Mouse (Mus musculus): ENCODE measurements around the gene Fes. TPM values are rescaled to one million over a fixed set of nuclear protein-coding genes. Genes with fewer than 3 reads are reported as not detected.

The Fes gene
- polyA plus RNA-seq, 1 experiment from 2014 or later, result 14.8 TPM

DNA sequence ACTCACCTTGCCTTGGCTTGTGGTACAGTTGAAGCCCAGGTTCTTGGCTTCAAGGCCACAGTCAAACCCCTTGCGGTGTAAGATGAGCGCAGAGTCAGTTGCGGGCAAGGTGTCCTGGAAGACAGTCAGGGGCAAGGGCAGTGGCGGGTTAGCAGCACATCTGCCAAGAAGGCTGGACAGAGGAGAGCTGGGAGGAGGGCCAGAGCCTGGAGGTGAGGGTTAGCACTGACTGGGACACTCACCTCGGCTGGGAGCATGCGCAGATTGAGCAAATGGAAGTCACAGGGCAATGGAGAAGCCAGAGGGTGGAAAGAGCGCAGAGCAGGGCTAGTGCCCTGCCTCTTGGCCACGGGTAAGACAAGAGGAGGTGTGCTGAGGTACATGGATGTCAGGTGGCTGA is 34.8 kb downstream of the Fes start:
- WGBS, result 95% methylated on average over 8 of the region's 8 CpGs
- Histone ChIP-seq H3K27ac (no peak overlapping the region), H3K4me1 (peaks cover 7% of the 10 kb centered on the region), H3K9me3 (no peaks in the 10 kb centered on the region), H3K36me3 (peaks cover 72% of the 10 kb centered on the region), H3K4me3 (no peak overlapping the region), H3K9ac (no peak overlapping the region), H3K4me2 (no peak overlapping the region), H3K27me3 (no peaks in the 10 kb centered on the region)
- ATAC-seq (ENCODE audit: insufficient number of reproducible peaks, low FRiP score, low TSS enrichment, low read depth), result no peak

- Histone ChIP-seq H3K4me1 (peaks cover 14% of the 10 kb centered on the region), H3K9ac (no peak overlapping the region), H3K36me3 (peaks cover 51% of the 10 kb centered on the region), H3K27me3 (no peaks in the 10 kb centered on the region), H3K27ac (no peak overlapping the region), H3K9me3 (no peaks in the 10 kb centered on the region), H3K4me2 (no peak overlapping the region), H3K4me3 (no peak overlapping the region)
- 80% methylated on average over 2 of the region's 2 CpGs for WGBS
- no peak for ATAC-seq (ENCODE audit: insufficient number of reproducible peaks, low FRiP score, low TSS enrichment, low read depth)
Measured at GRCm38 (mm10) chr7:80350808-80351207, 36.9 kb downstream of the Fes start.

- Histone ChIP-seq H3K4me3 (no peak overlapping the region), H3K4me1 (peaks cover 21% of the 10 kb centered on the region), H3K9me3 (no peaks in the 10 kb centered on the region), H3K4me2 (0 out of 2 replicates have a peak overlapping the region, but pooled peaks have one; percentile 8), H3K27me3 (no peaks in the 10 kb centered on the region), H3K9ac (no peak overlapping the region), H3K36me3 (peaks cover 29% of the 10 kb centered on the region), H3K27ac (peak overlapping the region; percentile 78)
- ATAC-seq (ENCODE audit: insufficient number of reproducible peaks, low FRiP score, low TSS enrichment, low read depth), result no peak
- 45% methylated on average over 13 of the region's 13 CpGs for WGBS
Measured at GRCm38 (mm10) chr7:80347670-80348586, 39.8 kb downstream of the Fes start.

DNA sequence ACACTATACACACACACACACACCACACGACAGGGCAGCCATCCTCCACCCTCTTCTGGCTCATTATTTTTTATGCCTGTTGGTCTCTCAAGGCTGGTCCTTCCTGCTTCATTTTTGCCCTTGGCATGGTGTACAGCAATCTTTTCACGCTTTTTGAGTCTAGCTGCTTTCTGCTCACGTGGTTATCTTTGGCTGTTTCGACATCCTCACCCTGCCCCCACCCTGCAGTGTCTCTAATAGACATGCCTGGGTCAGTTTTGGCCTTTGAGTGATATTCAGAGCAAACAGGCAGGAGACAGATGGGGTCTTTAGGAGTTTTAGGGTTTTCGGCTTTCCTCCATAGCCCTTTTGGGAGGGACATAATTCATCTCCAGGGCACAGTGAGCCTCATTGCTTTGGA is 40.9 kb downstream of the Fes start:
- WGBS, result 72% methylated on average over 5 of the region's 5 CpGs
- no peak overlapping the region for H3K9ac ChIP-seq
- H3K9me3 ChIP-seq, result no peaks in the 10 kb centered on the region
- no peak overlapping the region for H3K4me2 ChIP-seq
- H3K36me3 ChIP-seq, result peaks cover 19% of the 10 kb centered on the region
- no peak overlapping the region for H3K27ac ChIP-seq
- H3K27me3 ChIP-seq, result no peaks in the 10 kb centered on the region
- H3K4me3 ChIP-seq, result no peak overlapping the region
- H3K4me1 ChIP-seq, result peaks cover 28% of the 10 kb centered on the region
- no peak for ATAC-seq (ENCODE audit: insufficient number of reproducible peaks, low FRiP score, low TSS enrichment, low read depth)

DNA sequence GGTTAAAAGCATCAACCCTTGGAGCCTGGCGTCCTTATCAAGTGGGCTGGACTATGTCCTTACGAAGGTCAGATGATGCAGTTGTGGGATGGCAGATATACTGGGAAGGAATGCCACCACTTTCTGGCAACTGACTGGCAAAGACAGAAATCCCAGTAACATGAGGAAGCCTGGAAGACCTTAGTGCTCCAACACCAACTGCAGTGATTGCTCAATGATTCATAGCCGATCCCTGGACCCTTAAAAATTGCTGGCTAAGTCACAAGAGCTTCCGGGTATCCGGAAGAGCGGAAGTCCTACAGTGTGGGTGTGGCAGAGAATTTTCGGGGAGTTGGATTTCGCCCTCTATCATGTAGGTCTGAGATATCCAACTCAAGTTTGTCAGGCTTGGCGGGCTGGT is 41.6 kb downstream of the Fes start:
- no peak for ATAC-seq (ENCODE audit: insufficient number of reproducible peaks, low FRiP score, low TSS enrichment, low read depth)
- no peak overlapping the region for H3K4me3 ChIP-seq

GRCm38 (mm10) chr7:80343270-80344018 is 44.3 kb downstream of the Fes start:
- Histone ChIP-seq H3K9ac (peak overlapping the region; percentile 70), H3K4me1 (peaks cover 44% of the 10 kb centered on the region), H3K9me3 (no peaks in the 10 kb centered on the region), H3K27me3 (no peaks in the 10 kb centered on the region), H3K4me3 (peak overlapping the region; percentile 54), H3K36me3 (no peaks in the 10 kb centered on the region; the same call in 1 of the 2 replicates), H3K4me2 (peak overlapping the region; percentile 77), H3K27ac (peak overlapping the region; percentile 77)
- WGBS, result 23% methylated on average over 19 of the region's 19 CpGs
- ATAC-seq (ENCODE audit: insufficient number of reproducible peaks, low FRiP score, low TSS enrichment, low read depth), result no peak

More for the DNA sequence above, 41.6 kb downstream of the Fes start:
- H3K4me2 ChIP-seq, result no peak overlapping the region
- H3K27me3 ChIP-seq, result no peaks in the 10 kb centered on the region
- H3K9me3 ChIP-seq, result no peaks in the 10 kb centered on the region
- peaks cover 14% of the 10 kb centered on the region for H3K36me3 ChIP-seq
- H3K27ac ChIP-seq, result no peak overlapping the region
- H3K9ac ChIP-seq, result no peak overlapping the region
- peaks cover 29% of the 10 kb centered on the region for H3K4me1 ChIP-seq
- 94% methylated on average over 9 of the region's 9 CpGs for WGBS

DNA sequence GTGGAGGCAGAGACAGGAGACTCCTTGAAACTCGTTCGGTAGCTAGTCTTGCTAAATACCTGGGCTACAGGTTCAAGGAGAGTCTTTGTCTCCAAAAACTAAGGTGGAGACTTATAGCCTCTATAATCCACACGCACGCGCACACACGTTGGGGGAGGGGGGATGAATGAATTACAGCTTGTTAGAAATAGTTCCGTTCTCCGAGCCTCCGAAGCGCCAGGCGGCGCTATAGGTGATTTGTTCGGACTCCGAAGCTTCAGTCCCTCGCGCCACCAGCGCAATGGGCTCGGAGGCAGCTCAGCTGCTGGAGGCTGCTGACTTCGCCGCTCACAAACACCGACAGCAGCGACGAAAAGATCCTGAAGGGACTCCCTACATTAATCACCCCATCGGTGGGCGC is 44.9 kb downstream of the Fes start, which contains the start of gene Hddc3:
Gene Hddc3, plus strand, starts transcription at position 247 of the 400 bp plus-strand sequence.
- no peaks in the 10 kb centered on the region for H3K27me3 ChIP-seq
- H3K9ac ChIP-seq, result peak within 1 kb of the TSS; percentile 70
- no peaks in the 10 kb centered on the region for H3K9me3 ChIP-seq
- peaks cover 42% of the 10 kb centered on the region for H3K4me1 ChIP-seq
- under 1% methylated on average over 25 of the region's 25 CpGs for WGBS
- peak within 1 kb of the TSS; percentile 77 for H3K27ac ChIP-seq
- peak; percentile 9; the same call in 1 of the 2 replicates for ATAC-seq (ENCODE audit: insufficient number of reproducible peaks, low FRiP score, low TSS enrichment, low read depth)
- no peaks in the 10 kb centered on the region; the same call in 1 of the 2 replicates for H3K36me3 ChIP-seq
- peak within 1 kb of the TSS; percentile 77 for H3K4me2 ChIP-seq
- H3K4me3 ChIP-seq, result peak within 1 kb of the TSS; percentile 54

DNA sequence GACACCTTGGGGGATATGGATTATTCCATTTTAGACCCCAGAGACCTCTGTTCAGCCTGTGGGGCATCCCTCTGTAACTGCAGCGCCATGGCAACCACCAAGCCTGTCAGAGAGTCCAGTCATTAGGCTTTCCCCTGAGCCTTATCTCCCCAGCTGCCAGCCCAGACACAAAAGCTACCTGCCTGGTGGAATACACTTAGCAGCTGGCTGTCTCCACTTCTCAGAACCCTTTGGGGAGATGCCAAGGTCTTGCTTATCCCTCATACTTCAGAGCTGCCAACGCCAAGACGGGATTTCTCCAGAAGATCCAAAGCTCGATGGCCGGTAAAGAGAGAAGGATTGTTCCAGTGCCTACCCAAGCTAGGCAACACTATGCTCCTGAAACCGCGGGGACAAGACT is 46.0 kb downstream of the Fes start:
- WGBS, result 75% methylated on average over 7 of the region's 7 CpGs

DNA sequence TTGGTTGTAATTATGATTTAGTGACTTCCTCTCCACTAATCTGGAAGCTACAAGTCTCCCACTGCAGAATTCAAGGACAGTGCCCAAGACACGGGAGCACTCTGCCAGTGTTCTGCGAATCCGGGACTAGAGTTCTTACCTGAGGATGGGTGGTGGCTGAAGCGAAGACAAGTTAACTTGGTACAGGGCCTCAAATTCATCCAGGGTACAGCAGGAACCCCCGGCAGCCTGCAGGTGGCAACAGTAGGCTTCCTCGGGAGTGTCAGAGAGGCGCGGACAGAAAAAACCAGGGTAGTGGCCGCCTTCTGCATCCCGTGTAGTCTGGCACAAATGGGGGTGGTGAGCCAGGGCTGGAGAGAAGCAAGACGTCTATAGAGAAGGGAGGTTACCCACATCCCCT is 47.0 kb downstream of the Fes start, which contains the start of gene Unc45a:
Gene Unc45a, minus strand, starts transcription at position 213 of the 400 bp plus-strand sequence.
- ATAC-seq (ENCODE audit: insufficient number of reproducible peaks, low FRiP score, low TSS enrichment, low read depth), result no peak

More for the DNA sequence above, 46.0 kb downstream of the Fes start:
- H3K4me2 ChIP-seq, result no peak overlapping the region
- H3K27me3 ChIP-seq, result no peaks in the 10 kb centered on the region
- ATAC-seq (ENCODE audit: insufficient number of reproducible peaks, low FRiP score, low TSS enrichment, low read depth), result no peak
- H3K27ac ChIP-seq, result no peak overlapping the region
- peaks cover 38% of the 10 kb centered on the region for H3K4me1 ChIP-seq
- H3K4me3 ChIP-seq, result no peak overlapping the region
- H3K9me3 ChIP-seq, result no peaks in the 10 kb centered on the region
- peaks cover 4% of the 10 kb centered on the region for H3K36me3 ChIP-seq
- no peak overlapping the region for H3K9ac ChIP-seq

DNA sequence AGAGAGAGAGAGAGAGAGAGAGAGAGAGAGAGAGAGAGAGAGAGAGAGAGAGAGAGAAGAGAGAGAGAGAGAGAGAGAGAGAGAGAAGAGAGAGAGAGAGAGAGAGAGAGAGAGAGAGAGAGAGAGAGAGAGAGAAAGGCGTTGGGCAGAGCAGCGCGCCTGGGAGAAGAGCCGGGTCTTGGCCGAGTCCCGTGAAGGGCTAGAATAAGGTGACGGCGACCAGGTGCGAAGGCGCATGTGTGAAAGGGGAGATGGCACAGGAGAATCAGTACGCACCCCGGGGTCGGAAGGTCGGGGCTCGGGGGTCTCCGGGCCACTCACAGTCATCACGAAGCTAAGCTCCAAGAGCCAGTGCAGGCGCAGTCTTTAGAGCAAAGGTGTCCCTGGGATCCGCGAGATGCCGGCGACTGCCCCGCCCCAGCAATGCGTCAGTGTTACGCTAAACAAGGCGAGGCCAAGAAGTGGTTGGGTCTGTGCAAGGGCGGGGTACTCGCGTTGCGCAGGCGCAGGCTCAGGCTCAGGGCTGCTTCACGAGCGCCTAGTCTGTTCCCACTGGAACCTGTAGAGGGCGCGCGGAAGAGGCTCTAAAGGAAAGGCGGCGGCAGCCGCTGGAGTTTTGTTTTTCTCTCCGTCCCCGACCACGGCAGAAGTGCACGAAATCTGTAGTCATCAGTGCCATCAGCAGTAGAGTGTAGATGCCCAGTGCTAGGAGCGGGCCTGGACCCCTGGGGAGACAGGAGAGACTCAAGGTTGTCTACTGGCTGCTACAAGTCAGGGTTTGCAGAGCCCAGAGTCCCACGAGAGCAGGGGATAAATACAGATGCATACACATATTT is 47.7 kb downstream of the Fes start:
- peak overlapping the region; percentile 93 for H3K27ac ChIP-seq
- WGBS, result under 1% methylated on average over 44 of the region's 45 CpGs
- ATAC-seq (ENCODE audit: insufficient number of reproducible peaks, low FRiP score, low TSS enrichment, low read depth), result peak; percentile 95
- peak overlapping the region; percentile 42; the same call in 1 of the 2 replicates for H3K9ac ChIP-seq
- peaks cover 38% of the 10 kb centered on the region for H3K4me1 ChIP-seq
- no peaks in the 10 kb centered on the region for H3K9me3 ChIP-seq
- no peaks in the 10 kb centered on the region for H3K27me3 ChIP-seq
- peak overlapping the region; percentile 86 for H3K4me2 ChIP-seq
- peak overlapping the region; percentile 67 for H3K4me3 ChIP-seq
- peaks cover 22% of the 10 kb centered on the region for H3K36me3 ChIP-seq

More for the DNA sequence above, 47.0 kb downstream of the Fes start, which contains the start of gene Unc45a:
- Histone ChIP-seq H3K27me3 (no peaks in the 10 kb centered on the region), H3K9me3 (no peaks in the 10 kb centered on the region), H3K4me3 (peak within 1 kb of the TSS; percentile 67), H3K9ac (peak within 1 kb of the TSS; percentile 42; the same call in 1 of the 2 replicates), H3K36me3 (peaks cover 14% of the 10 kb centered on the region), H3K27ac (peak within 1 kb of the TSS; percentile 93), H3K4me1 (peaks cover 38% of the 10 kb centered on the region), H3K4me2 (peak within 1 kb of the TSS; percentile 86)
- WGBS, result under 1% methylated on average over 11 of the region's 11 CpGs

DNA sequence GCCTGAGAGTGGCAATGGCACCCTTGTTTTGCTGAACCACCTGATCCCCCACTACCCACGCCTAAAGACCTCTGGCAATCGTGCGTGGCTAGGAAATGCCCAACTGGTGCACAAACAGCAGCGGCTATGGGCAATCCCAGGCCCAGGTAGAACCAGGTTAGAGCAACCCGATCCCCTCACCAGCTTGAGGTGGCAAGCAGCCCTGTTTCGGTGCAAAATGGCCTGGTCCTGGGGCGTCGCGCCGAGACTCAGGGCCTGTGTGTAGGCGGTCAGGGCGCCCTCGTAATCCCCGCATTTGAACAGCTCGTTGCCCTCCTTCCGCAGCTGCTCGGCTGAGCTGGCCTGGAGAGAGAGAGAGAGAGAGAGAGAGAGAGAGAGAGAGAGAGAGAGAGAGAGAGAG is 48.4 kb downstream of the Fes start:
- Histone ChIP-seq H3K4me2 (peak overlapping the region; percentile 86), H3K4me1 (peaks cover 38% of the 10 kb centered on the region), H3K36me3 (peaks cover 29% of the 10 kb centered on the region), H3K9ac (peak overlapping the region; percentile 44; the same call in 1 of the 2 replicates), H3K4me3 (peak overlapping the region; percentile 67), H3K27ac (peak overlapping the region; percentile 43; the same call in 1 of the 2 replicates), H3K9me3 (no peaks in the 10 kb centered on the region), H3K27me3 (no peaks in the 10 kb centered on the region)
- no peak for ATAC-seq (ENCODE audit: insufficient number of reproducible peaks, low FRiP score, low TSS enrichment, low read depth)
- WGBS, result 4% methylated on average over 16 of the region's 17 CpGs
